Mouse (Mus musculus) testis, postnatal 14 days (tissue): ENCODE data around the gene Mpc1.
"Not testable (repeated sequence)": the region's sequence is repeated elsewhere in the genome, so short reads cannot be mapped to it uniquely, and the experiment has no call there.

Experiments
- DNase-seq: peaks from one replicate; pipeline ENCODE4 v3.0.0; 2021; ENCODE audit warnings: low spot score

Mpc1 gene

GRCm38 (mm10) chr17:8328511-8329174, 45.9 kb downstream of the Mpc1 start:
- DNase-seq, result no peak

- no peak for DNase-seq
Measured at GRCm38 (mm10) chr17:8330602-8331001, 47.9 kb downstream of the Mpc1 start.

DNA sequence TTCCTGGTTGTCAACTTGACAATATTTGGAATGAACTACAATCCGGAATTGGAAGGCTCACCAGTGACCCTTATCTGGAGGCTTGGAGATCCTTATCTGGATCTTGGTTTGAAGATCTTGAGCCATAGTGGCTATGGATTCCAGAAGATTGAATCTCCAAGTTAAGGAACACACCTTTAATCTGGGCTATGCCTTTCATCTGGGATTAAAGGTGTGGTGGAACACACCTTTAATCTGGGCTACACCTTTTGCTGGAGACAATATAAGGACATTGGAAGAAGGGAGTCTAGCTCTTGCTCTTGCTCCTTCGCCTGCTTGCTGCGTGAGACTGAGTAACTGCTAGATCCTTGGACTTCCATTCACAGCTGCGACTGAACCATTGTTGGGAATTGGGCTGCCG, 54.5 kb downstream of the Mpc1 start, which contains the start of gene Prr18:
TSS of gene Prr18 (plus strand) at position 301 of the 400 bp plus-strand sequence.
- DNase-seq, result not testable (repeated sequence)

DNA sequence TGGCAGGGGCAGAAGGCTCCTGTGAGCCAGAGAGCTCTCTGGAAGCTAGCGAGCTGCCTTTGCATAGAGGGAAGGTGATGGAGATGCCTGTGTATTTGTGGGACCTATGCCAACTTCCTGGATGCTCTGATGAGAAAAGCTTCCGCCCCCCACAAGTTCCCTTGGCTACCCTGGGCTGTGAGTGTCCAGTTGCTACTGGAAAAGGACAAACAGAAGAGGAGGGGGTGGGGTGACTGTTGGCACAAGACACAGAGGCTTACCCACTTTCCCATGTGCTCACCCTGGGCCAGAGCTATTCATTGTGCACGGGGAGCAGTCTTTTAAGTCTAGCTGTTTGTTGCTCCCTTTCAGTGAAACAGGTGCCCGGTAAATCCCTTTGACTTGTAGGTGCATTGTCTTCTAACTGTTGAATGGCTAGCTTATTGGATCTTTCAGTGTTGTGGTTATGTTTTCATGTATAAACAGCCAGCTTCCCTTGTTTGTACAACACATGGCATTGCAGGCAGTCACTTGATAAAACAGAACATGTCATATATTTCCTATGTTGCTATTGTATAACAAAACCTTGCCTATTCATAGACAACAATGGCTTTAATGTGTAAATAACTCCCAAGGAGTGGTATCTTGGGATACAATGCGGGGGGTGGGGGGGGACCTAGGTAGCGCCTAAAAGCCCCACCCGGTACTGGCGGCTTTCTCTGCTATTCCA, 57.1 kb downstream of the Mpc1 start:
- no peak for DNase-seq

DNA sequence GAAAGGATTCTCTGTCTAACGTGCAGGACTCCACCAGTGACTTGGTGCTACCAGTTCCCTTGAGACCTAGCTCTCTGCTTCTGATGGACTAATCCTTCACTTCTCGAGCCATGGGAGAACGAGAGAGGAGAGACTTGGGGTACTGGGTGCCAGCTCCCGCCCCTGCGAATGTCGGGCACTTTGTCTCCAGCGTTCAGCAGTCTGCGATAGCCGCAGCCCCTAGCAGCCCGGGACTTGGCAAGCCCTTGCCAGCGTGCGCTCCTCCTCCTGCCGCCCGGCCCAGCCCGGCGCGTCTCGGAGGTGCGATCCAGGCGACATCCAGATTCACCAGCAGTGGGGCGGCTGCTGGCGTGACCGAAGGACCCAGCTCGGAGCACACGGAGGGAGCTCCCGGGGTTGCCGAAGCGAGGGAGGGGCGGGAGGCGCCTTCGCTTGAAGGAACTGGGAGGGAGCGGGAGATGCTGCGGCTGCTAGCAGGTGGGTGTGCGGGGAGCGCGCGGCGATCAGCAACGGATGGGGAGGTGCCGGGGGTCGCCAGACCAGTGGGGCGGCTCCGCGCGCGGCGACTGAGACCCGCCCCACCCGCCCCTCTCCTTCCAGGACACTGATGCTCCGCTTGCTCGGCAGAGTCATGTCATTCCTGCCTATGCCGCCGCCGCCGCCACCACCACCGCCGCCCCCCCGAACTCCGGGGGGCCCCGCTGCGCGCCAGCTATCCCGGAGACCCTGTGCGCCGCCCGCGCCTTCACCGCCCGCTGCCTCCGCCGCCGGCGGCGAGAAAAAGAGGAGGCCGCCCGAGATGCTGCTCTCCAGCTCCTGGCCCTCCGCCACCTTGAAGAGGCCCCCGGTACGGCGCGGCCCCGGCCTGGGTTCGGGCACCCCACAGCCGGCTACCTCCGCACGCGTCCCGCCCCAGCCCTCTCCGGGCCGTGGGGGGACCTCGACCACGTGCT, 58.0 kb downstream of the Mpc1 start:
- DNase-seq, result no peak

- DNase-seq, result no peak
Measured at GRCm38 (mm10) chr17:8341360-8341963, 58.8 kb downstream of the Mpc1 start.

DNA sequence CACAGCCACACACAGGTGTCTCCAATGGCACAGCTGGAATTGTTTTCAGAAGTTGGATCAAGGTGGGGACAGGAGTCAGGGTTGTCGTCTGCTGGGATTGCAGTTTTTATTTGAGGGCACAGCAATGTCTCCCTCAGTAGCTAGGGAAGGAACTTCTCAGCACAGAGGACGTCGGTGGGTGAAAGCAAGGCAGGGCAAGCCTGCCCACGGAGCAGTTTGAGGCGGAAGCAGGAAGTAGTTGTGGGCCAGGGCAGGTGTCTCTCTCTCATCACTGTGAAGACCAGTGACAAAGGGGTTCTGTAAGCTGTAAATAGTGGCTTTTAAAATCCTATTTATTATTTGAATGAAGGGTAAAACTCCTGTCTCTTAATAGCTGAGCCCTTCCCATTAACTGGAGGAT, 60.0 kb downstream of the Mpc1 start:
- no peak for DNase-seq

DNA sequence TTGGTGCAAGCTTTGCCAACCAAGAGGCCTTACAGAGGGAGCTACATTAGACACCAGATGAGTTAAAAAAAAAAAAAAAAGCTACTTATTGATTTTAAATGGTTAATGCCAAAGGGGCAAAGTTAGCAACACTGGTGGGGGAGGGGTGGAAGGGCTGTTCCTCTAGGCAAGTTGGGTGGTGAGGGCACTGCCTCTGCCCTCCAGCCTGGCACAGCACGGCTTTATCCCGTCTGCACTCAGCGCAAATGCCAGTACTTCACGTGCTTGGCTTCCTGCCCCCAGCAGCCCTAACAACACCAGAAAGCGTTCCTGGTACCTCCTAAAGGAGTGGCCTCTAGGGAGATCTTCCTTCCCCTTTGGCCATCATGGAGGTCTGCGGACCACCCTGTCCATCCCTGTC, 60.7 kb downstream of the Mpc1 start:
- no peak for DNase-seq
